Mouse (Mus musculus): ENCODE data around the gene Olfr1370.
"Not testable (repeated sequence)": the region's sequence is repeated elsewhere in the genome, so short reads cannot be mapped to it uniquely, and the experiment has no call there.

Gene Olfr1370

GRCm38 (mm10) chr13:21074847-21075246 lies at the start of gene Olfr1370:
Gene Olfr1370 (minus strand): TSS chr13:21074947.
- no peak for DNase-seq

GRCm38 (mm10) chr13:21114121-21114520 lies 39.4 kb upstream of the Olfr1370 start:
- no peak for DNase-seq

- not testable (repeated sequence) for DNase-seq
These were observed 36.4 kb upstream of the Olfr1370 start, which contains the start of gene Olfr1369-ps1 for GRCm38 (mm10) chr13:21111183-21111582. Gene Olfr1369-ps1 (plus strand): TSS chr13:21111483.

GRCm38 (mm10) chr13:21110441-21110840 lies 35.7 kb upstream of the Olfr1370 start:
- DNase-seq = no peak

- no peak for DNase-seq
These were observed 35.0 kb upstream of the Olfr1370 start for GRCm38 (mm10) chr13:21109759-21110158.

- DNase-seq = no peak
These were observed 7.9 kb upstream of the Olfr1370 start for GRCm38 (mm10) chr13:21082686-21083085.

- DNase-seq = no peak
These were observed 8.7 kb downstream of the Olfr1370 start for GRCm38 (mm10) chr13:21066021-21066420.

- DNase-seq = peak; percentile 30
These were observed 24.6 kb downstream of the Olfr1370 start for GRCm38 (mm10) chr13:21050118-21050517.

- peak; percentile 20 for DNase-seq
These were observed 34.1 kb downstream of the Olfr1370 start for GRCm38 (mm10) chr13:21040589-21041199.

- DNase-seq = no peak
These were observed 38.8 kb downstream of the Olfr1370 start for GRCm38 (mm10) chr13:21035981-21036380.

GRCm38 (mm10) chr13:21035011-21035410 lies 39.7 kb downstream of the Olfr1370 start:
- peak; percentile 19 for DNase-seq

- no peak for DNase-seq
These were observed 41.6 kb downstream of the Olfr1370 start for GRCm38 (mm10) chr13:21033176-21033575.

- no peak for DNase-seq
These were observed 49.9 kb downstream of the Olfr1370 start for GRCm38 (mm10) chr13:21024831-21025230.

Measured in embryo, embryonic 11 days (tissue).